Mouse (Mus musculus) CD4-positive, CD25-positive, alpha-beta regulatory T cell, adult 2 months (primary cell): ENCODE measurements around the gene Alox5ap.

Source experiments
- DNase-seq: peaks from one replicate; pipeline ENCODE4 v3.0.0-alpha.2; 2012; ENCODE audit warnings: low read depth, low spot score

Gene Alox5ap

GRCm38 (mm10) chr5:149314514-149315081, 50.0 kb downstream of the Alox5ap start:
- no peak for DNase-seq

GRCm38 (mm10) chr5:149316926-149317325, 52.4 kb downstream of the Alox5ap start:
- no peak for DNase-seq

- DNase-seq = no peak
Measured at GRCm38 (mm10) chr5:149319874-149320323, 55.3 kb downstream of the Alox5ap start.

- DNase-seq = peak; percentile 70
Measured at GRCm38 (mm10) chr5:149320534-149321482, 56.2 kb downstream of the Alox5ap start.

- no peak for DNase-seq
Measured at GRCm38 (mm10) chr5:149321909-149322841, 57.6 kb downstream of the Alox5ap start.

GRCm38 (mm10) chr5:149322938-149323553, 58.5 kb downstream of the Alox5ap start:
- no peak for DNase-seq

GRCm38 (mm10) chr5:149324739-149325138, 60.2 kb downstream of the Alox5ap start:
- peak; percentile 67 for DNase-seq

GRCm38 (mm10) chr5:149329098-149329887, 64.7 kb downstream of the Alox5ap start:
- no peak for DNase-seq

- DNase-seq = no peak
Measured at GRCm38 (mm10) chr5:149330601-149331000, 66.0 kb downstream of the Alox5ap start.

GRCm38 (mm10) chr5:149331407-149332143, 67.0 kb downstream of the Alox5ap start:
- no peak for DNase-seq

GRCm38 (mm10) chr5:149332787-149333186, 68.2 kb downstream of the Alox5ap start:
- DNase-seq = no peak

- peak; percentile 73 for DNase-seq
Measured at GRCm38 (mm10) chr5:149333941-149334698, 69.6 kb downstream of the Alox5ap start.

GRCm38 (mm10) chr5:149335009-149335408, 70.4 kb downstream of the Alox5ap start:
- peak; percentile 13 for DNase-seq

- DNase-seq = peak; percentile 83
Measured at GRCm38 (mm10) chr5:149335563-149336238, 71.1 kb downstream of the Alox5ap start.

GRCm38 (mm10) chr5:149337148-149337547, 72.6 kb downstream of the Alox5ap start:
- DNase-seq = no peak
